Mouse (Mus musculus) c-Kit-negative CD71-positive TER-119-positive erythroid progenitor cells, embryonic 14.5 days (primary cell): ENCODE measurements around the gene Atp2a1.
A peak's percentile ranks its signal among the peaks of the same experiment; 100 is the strongest.
"Not testable (repeated sequence)": the region's sequence is repeated elsewhere in the genome, so short reads cannot be mapped to it uniquely, and the experiment has no call there.

ENCODE experiments used
- DNase-seq: peaks from one replicate; pipeline ENCODE4 v3.0.0-alpha.2; 2013; ENCODE audit warnings: low read depth, low spot score

The Atp2a1 gene

GRCm38 (mm10) chr7:126414725-126415124, 48.2 kb downstream of the Atp2a1 start, which contains the start of gene Cd19:
Gene Cd19, minus strand, starts transcription at chr7:126414889.
- no peak for DNase-seq

DNA sequence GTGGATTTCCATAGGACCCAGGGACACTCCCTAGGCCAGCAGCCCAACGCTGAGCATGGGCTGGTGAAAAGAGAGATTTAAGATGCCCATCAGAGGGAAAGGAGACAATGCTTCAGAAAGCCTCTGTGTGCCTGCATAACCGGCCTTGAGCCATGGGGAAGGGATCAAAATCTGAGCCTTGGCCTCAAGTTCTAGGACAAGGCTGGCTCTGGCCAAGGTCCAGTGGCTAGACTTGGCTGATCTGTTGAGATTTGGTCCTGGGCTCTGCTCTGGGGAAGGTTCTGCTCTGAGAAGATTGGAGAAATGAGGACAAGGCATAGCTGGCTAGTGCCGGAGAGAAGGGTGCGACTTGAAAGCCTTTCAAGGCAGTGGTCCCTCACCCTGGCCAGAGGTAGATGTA, 51.8 kb downstream of the Atp2a1 start:
- DNase-seq, result no peak

- no peak for DNase-seq
Measured at GRCm38 (mm10) chr7:126408686-126409085, 54.2 kb downstream of the Atp2a1 start.

DNA sequence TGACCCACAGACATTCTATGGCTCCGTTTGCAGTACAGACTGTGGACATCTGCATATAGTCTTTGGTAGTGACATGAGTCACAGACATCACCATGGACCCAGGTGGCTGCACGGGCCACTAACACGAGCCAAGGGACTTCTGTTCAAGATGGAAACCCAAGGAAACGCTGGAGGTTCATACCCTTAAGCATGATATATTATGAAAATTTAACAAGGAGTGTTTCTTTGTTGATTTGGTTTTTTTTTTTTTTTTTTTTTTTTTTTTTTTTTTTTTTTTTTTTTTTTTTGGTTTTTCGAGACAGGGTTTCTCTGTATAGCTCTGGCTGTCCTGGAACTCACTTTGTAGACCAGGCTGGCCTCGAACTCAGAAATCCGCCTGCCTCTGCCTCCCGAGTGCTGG, 60.4 kb downstream of the Atp2a1 start:
- not testable (repeated sequence) for DNase-seq

DNA sequence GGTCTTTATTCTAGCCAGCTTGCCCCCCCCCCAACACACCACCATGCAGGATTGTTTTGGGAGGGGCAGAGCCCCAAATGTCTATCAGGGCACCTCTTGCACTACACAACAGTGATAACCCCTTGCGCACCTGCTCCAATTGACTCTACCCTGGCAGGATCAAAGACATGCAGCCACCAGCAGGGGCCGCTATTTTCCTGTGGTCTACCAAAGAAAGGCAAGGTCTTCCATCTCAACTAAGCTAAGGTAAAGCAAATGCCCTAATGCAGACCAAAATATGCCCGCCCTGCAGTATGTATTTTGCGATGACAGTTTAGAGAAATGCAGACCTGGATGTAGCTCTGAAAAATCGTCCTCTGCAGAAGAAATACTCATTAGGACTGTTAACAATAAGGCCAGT, 63.4 kb downstream of the Atp2a1 start:
- peak; percentile 56 for DNase-seq

DNA sequence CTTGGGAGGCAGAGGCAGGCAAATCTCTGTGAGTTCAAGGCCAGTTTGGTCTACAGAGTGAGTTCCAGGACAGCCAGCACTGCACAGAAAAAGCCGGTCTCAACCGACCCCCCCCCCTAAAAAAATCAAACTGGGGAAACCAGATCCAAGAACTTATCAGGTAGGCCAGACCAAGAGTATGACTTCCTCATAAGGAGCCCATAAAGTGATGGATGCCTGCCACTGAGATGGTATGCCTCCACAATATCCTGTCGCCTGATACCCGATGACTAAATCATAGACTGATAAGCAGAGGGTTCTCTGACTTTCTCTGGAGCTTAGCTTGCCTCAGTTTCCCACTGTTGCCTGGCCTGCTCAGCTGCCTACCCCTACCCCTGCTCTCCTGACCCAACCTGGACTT, 65.1 kb downstream of the Atp2a1 start:
- no peak for DNase-seq

GRCm38 (mm10) chr7:126397221-126397620, 65.7 kb downstream of the Atp2a1 start:
- no peak for DNase-seq

- peak; percentile 99 for DNase-seq
Measured at GRCm38 (mm10) chr7:126396298-126397119, 66.4 kb downstream of the Atp2a1 start, which contains the start of gene Nfatc2ip. Gene Nfatc2ip, minus strand, starts transcription at chr7:126396737.
